Mouse (Mus musculus): ENCODE data around the gene Cldn6. TPM values are rescaled to one million over a fixed set of nuclear protein-coding genes. Genes with fewer than 3 reads are reported as not detected.

Gene Cldn6
- total RNA-seq, 2 experiments from 2014 or later, result not detected

GRCm38 (mm10) chr17:23675564-23676281 lies 3.3 kb upstream of the Cldn6 start:
- no peak overlapping the region for H3K27ac ChIP-seq
- intact Hi-C loops (cut with DNase I), result no loop called here
- H3K4me3 ChIP-seq, result peak overlapping the region; percentile 75
- TF ChIP-seq CTCF (IDR thresholded peaks at IDR 0.05), result no peak; the same call in 1 of the 2 replicates
- no peak for DNase-seq (ENCODE audit: extremely low spot score in 1 of 2, low spot score in 2 of 2)

- intact Hi-C loops (cut with DNase I), result no loop called here
- no peak for TF ChIP-seq CTCF (IDR thresholded peaks at IDR 0.05)
- 0 out of 2 replicates have a peak overlapping the region, but pooled peaks have one; percentile 16 for H3K27ac ChIP-seq
- DNase-seq (ENCODE audit: extremely low spot score in 1 of 2, low spot score in 2 of 2), result no peak
- H3K4me3 ChIP-seq, result peak overlapping the region; percentile 71
Measured at GRCm38 (mm10) chr17:23676473-23677031, 2.5 kb upstream of the Cldn6 start.

- peak; percentile 80 to 81 for DNase-seq (ENCODE audit: extremely low spot score in 1 of 2, low spot score in 2 of 2)
- intact Hi-C loops (cut with DNase I), result no loop called here
- no peak for TF ChIP-seq CTCF (IDR thresholded peaks at IDR 0.05)
- Histone ChIP-seq H3K4me3 (peak within 1 kb of the TSS; percentile 71), H3K27ac (0 out of 2 replicates have a peak within 1 kb of the TSS, but pooled peaks have one; percentile 16)
Measured at GRCm38 (mm10) chr17:23677236-23677679, 1.8 kb upstream of the Cldn6 start, which contains the start of gene Tnfrsf12a. Gene Tnfrsf12a (minus strand): TSS chr17:23677468.

- intact Hi-C loops (cut with DNase I), result no loop called here
- peak in 1 of 2 experiments; percentile 8 for DNase-seq (ENCODE audit: extremely low spot score in 1 of 2, low spot score in 2 of 2)
- no peak for TF ChIP-seq CTCF (IDR thresholded peaks at IDR 0.05)
- Histone ChIP-seq H3K4me3 (no peak overlapping the region), H3K27ac (no peak overlapping the region)
Measured at GRCm38 (mm10) chr17:23680336-23680735, 1.3 kb downstream of the Cldn6 start.

GRCm38 (mm10) chr17:23681086-23681485 lies 2.0 kb downstream of the Cldn6 start:
- Histone ChIP-seq H3K4me3 (no peak overlapping the region), H3K27ac (no peak overlapping the region)
- no peak for DNase-seq (ENCODE audit: extremely low spot score in 1 of 2, low spot score in 2 of 2)
- TF ChIP-seq CTCF (IDR thresholded peaks at IDR 0.05), result no peak
- intact Hi-C loops (cut with DNase I), result no loop called here

GRCm38 (mm10) chr17:23682092-23682491 lies 3.0 kb downstream of the Cldn6 start:
- no peak overlapping the region for H3K4me3 ChIP-seq
- DNase-seq (ENCODE audit: extremely low spot score in 1 of 2, low spot score in 2 of 2), result no peak
- no peak overlapping the region for H3K27ac ChIP-seq
- intact Hi-C loops (cut with DNase I), result no loop called here
- TF ChIP-seq CTCF (IDR thresholded peaks at IDR 0.05), result no peak

GRCm38 (mm10) chr17:23682530-23682929 lies 3.5 kb downstream of the Cldn6 start:
- no peak for TF ChIP-seq CTCF (IDR thresholded peaks at IDR 0.05)
- Histone ChIP-seq H3K27ac (no peak overlapping the region), H3K4me3 (no peak overlapping the region)
- intact Hi-C loops (cut with DNase I), result no loop called here
- DNase-seq (ENCODE audit: extremely low spot score in 1 of 2, low spot score in 2 of 2), result no peak

GRCm38 (mm10) chr17:23683226-23683625 lies 4.2 kb downstream of the Cldn6 start:
- Histone ChIP-seq H3K4me3 (no peak overlapping the region), H3K27ac (no peak overlapping the region)
- TF ChIP-seq CTCF (IDR thresholded peaks at IDR 0.05), result no peak
- DNase-seq (ENCODE audit: extremely low spot score in 1 of 2, low spot score in 2 of 2), result no peak
- intact Hi-C loops (cut with DNase I), result no loop called here

GRCm38 (mm10) chr17:23683856-23684672 lies 5.0 kb downstream of the Cldn6 start, which contains the start of gene Cldn9:
Gene Cldn9 (minus strand): TSS chr17:23684026.
- no peak within 1 kb of the TSS for H3K4me3 ChIP-seq
- TF ChIP-seq CTCF (IDR thresholded peaks at IDR 0.05), result no peak
- no peak within 1 kb of the TSS for H3K27ac ChIP-seq
- intact Hi-C loops (cut with DNase I), result no loop called here
- no peak for DNase-seq (ENCODE audit: extremely low spot score in 1 of 2, low spot score in 2 of 2)

- no peak for DNase-seq (ENCODE audit: extremely low spot score in 1 of 2, low spot score in 2 of 2)
- no peak overlapping the region for H3K27ac ChIP-seq
- TF ChIP-seq CTCF (IDR thresholded peaks at IDR 0.05), result no peak
- no peak overlapping the region for H3K4me3 ChIP-seq
- intact Hi-C loops (cut with DNase I), result no loop called here
Measured at GRCm38 (mm10) chr17:23694491-23694890, 15.4 kb downstream of the Cldn6 start.

- no peak for TF ChIP-seq CTCF (IDR thresholded peaks at IDR 0.05)
- DNase-seq (ENCODE audit: extremely low spot score in 1 of 2, low spot score in 2 of 2), result no peak
- no peak overlapping the region for H3K4me3 ChIP-seq
- H3K27ac ChIP-seq, result no peak overlapping the region
- intact Hi-C loops (cut with DNase I), result no loop called here
Measured at GRCm38 (mm10) chr17:23695801-23696200, 16.8 kb downstream of the Cldn6 start.
